Mouse (Mus musculus): ENCODE results near the gene Scml4.

The Scml4 gene

GRCm38 (mm10) chr10:42950252-42950751 lies 90.1 kb downstream of the Scml4 start:
- in situ Hi-C loops (cut with MboI), result no loop called here

GRCm38 (mm10) chr10:42951078-42952045 lies 91.2 kb downstream of the Scml4 start:
- in situ Hi-C loops (cut with MboI), result no loop called here

GRCm38 (mm10) chr10:42952046-42952420 lies 91.9 kb downstream of the Scml4 start:
- in situ Hi-C loops (cut with MboI), result no loop called here

- in situ Hi-C loops (cut with MboI), result no loop called here
Measured at GRCm38 (mm10) chr10:42953601-42954000, 93.4 kb downstream of the Scml4 start.

- in situ Hi-C loops (cut with MboI), result no loop called here
Measured at GRCm38 (mm10) chr10:42955205-42955604, 95.0 kb downstream of the Scml4 start.

GRCm38 (mm10) chr10:42957881-42958651 lies 97.9 kb downstream of the Scml4 start:
- in situ Hi-C loops (cut with MboI), result no loop called here

- in situ Hi-C loops (cut with MboI), result no loop called here
Measured at GRCm38 (mm10) chr10:42958686-42959085, 98.5 kb downstream of the Scml4 start.

- in situ Hi-C loops (cut with MboI), result no loop called here
Measured at GRCm38 (mm10) chr10:42961771-42962170, 101.6 kb downstream of the Scml4 start.

GRCm38 (mm10) chr10:42962181-42962601 lies 102.0 kb downstream of the Scml4 start:
- in situ Hi-C loops (cut with MboI), result no loop called here

GRCm38 (mm10) chr10:42962655-42963054 lies 102.5 kb downstream of the Scml4 start:
- in situ Hi-C loops (cut with MboI), result no loop called here

GRCm38 (mm10) chr10:42963061-42963460 lies 102.9 kb downstream of the Scml4 start:
- in situ Hi-C loops (cut with MboI), result no loop called here

- in situ Hi-C loops (cut with MboI), result no loop called here
Measured at GRCm38 (mm10) chr10:42968332-42968731, 108.2 kb downstream of the Scml4 start.

GRCm38 (mm10) chr10:42972504-42973172 lies 112.5 kb downstream of the Scml4 start:
- in situ Hi-C loops (cut with MboI), result no loop called here

- in situ Hi-C loops (cut with MboI), result no loop called here
Measured at GRCm38 (mm10) chr10:42973537-42973936, 113.4 kb downstream of the Scml4 start.

- in situ Hi-C loops (cut with MboI), result no loop called here
Measured at GRCm38 (mm10) chr10:42976577-42976976, 116.4 kb downstream of the Scml4 start.

- in situ Hi-C loops (cut with MboI), result no loop called here
Measured at GRCm38 (mm10) chr10:42978346-42978745, 118.2 kb downstream of the Scml4 start.

GRCm38 (mm10) chr10:42980999-42981757 lies 121.0 kb downstream of the Scml4 start:
- in situ Hi-C loops (cut with MboI), result no loop called here

GRCm38 (mm10) chr10:42984886-42985285 lies 124.7 kb downstream of the Scml4 start:
- in situ Hi-C loops (cut with MboI), result no loop called here

GRCm38 (mm10) chr10:42987594-42988052 lies 127.5 kb downstream of the Scml4 start:
- in situ Hi-C loops (cut with MboI), result no loop called here

GRCm38 (mm10) chr10:42988627-42989026 lies 128.5 kb downstream of the Scml4 start:
- in situ Hi-C loops (cut with MboI), result no loop called here

GRCm38 (mm10) chr10:42989910-42990309 lies 129.7 kb downstream of the Scml4 start:
- in situ Hi-C loops (cut with MboI), result loop anchor here (10.0 kb wide), 1 partner anchor 295 kb away; no protein-coding TSS in a partner anchor

All from mature B cell (primary cell).